Comparison of ENCODE assay signal across 7 mouse cellular contexts in genomic region chr5:100636794-100637544, GRCm38 (mm10). TPM values are rescaled to one million over a fixed set of nuclear protein-coding genes. Genes with fewer than 3 reads are reported as not detected.
DNase-seq lines count a peak whose midpoint lies in the region; ATAC-seq and TF ChIP-seq lines count a peak whose summit lies in the region.

No protein-coding gene starts in this region.

- H3K4me1 ChIP-seq in CH12.LX (ENCODE audit: control insufficient read depth in 1 of 2, insufficient read depth in 2 of 2): peaks cover 27 to 67% of the 10 kb centered on the region in 2 experiments
- H3K4me1 ChIP-seq in heart, embryonic 16.5 days (ENCODE audit: control insufficient read depth, insufficient read depth, low read length): no peaks in the 10 kb centered on the region
- peaks cover 15% of the 10 kb centered on the region for H3K4me1 ChIP-seq in lung, adult 2 months (ENCODE audit: control insufficient read depth, insufficient read depth, low read length)
- no peaks in the 10 kb centered on the region for H3K4me1 ChIP-seq in testis, adult 2 months (ENCODE audit: control insufficient read depth, insufficient read depth, low read length)
- H3K4me1 ChIP-seq in forebrain, embryonic 15.5 days: no peaks in the 10 kb centered on the region

- in situ Hi-C loops in CH12.LX (cut with MboI; ENCODE audit: low pct_ligation_motif_present, low pct_unique_long_range_greater_than_20kb, low sequenced_read_pairs): no loop called here

- no peaks in the 10 kb centered on the region for H3K36me3 ChIP-seq in CH12.LX (replicated peaks in 1 of 2; ENCODE audit: control insufficient read depth in 1 of 2, insufficient read depth in 1 of 2, low read length in 1 of 2)
- no peaks in the 10 kb centered on the region for H3K36me3 ChIP-seq in heart, embryonic 16.5 days (ENCODE audit: control insufficient read depth, insufficient read depth)
- H3K36me3 ChIP-seq in testis, adult 2 months (ENCODE audit: control insufficient read depth, insufficient read depth, low read length): no peaks in the 10 kb centered on the region
- no peaks in the 10 kb centered on the region for H3K36me3 ChIP-seq in forebrain, embryonic 15.5 days

- H3K27me3 ChIP-seq in CH12.LX (replicated peaks): no peaks in the 10 kb centered on the region
- no peaks in the 10 kb centered on the region; the same call in 1 of the 2 replicates for H3K27me3 ChIP-seq in heart, embryonic 16.5 days (ENCODE audit: control insufficient read depth, insufficient read depth, low read length)
- H3K27me3 ChIP-seq in testis, adult 2 months (ENCODE audit: control insufficient read depth, insufficient read depth, low read length): no peaks in the 10 kb centered on the region
- no peaks in the 10 kb centered on the region for H3K27me3 ChIP-seq in forebrain, embryonic 15.5 days

- H3K27ac ChIP-seq in CH12.LX (ENCODE audit: insufficient read depth, low read depth): no peak overlapping the region
- peak overlapping the region; percentile 5; the same call in 1 of the 2 replicates for H3K27ac ChIP-seq in heart, embryonic 16.5 days (ENCODE audit: low read length)
- peak overlapping the region; percentile 47 for H3K27ac ChIP-seq in testis, adult 2 months (ENCODE audit: control insufficient read depth, insufficient read depth, low read depth, low read length)
- no peak overlapping the region for H3K27ac ChIP-seq in forebrain, embryonic 15.5 days (replicated peaks)

- no peak for TF ChIP-seq POLR2A in CH12.LX (IDR thresholded peaks at IDR 0.05; ENCODE audit: low read depth, low read length)
- TF ChIP-seq POLR2A in lung, adult 2 months (IDR thresholded peaks at IDR 0.05; ENCODE audit: borderline replicate concordance, extremely low read depth, low read depth, low read length): peak; percentile 20; the same call in 1 of the 2 replicates
- TF ChIP-seq POLR2A in testis, adult 2 months (IDR thresholded peaks at IDR 0.05; ENCODE audit: control insufficient read depth, low read depth, low read length): no peak

- peak overlapping the region; percentile 87 for H3K4me2 ChIP-seq in CH12.LX (ENCODE audit: insufficient read depth, low read depth, poor library complexity, severe bottlenecking)
- H3K4me2 ChIP-seq in heart, embryonic 16.5 days (ENCODE audit: low read depth, low read length): no peak overlapping the region
- no peak overlapping the region for H3K4me2 ChIP-seq in forebrain, embryonic 15.5 days (replicated peaks)

- WGBS in heart, embryonic 16.5 days: 57% methylated on average over 8 of the region's 8 CpGs
- WGBS in lung, adult 2 months: 21% methylated on average over 8 of the region's 8 CpGs
- 76% methylated on average over 8 of the region's 8 CpGs for whole genome bisulfite sequencing in forebrain, embryonic 15.5 days

- no peak overlapping the region for H3K9ac ChIP-seq in CH12.LX (ENCODE audit: insufficient read depth, low read depth)
- peak overlapping the region; percentile 3; the same call in 1 of the 2 replicates for H3K9ac ChIP-seq in heart, embryonic 16.5 days (ENCODE audit: low read length)
- no peak overlapping the region for H3K9ac ChIP-seq in forebrain, embryonic 15.5 days (replicated peaks)

- no peaks in the 10 kb centered on the region for H3K79me2 ChIP-seq in CH12.LX (replicated peaks; ENCODE audit: control insufficient read depth, extremely low read depth, insufficient read depth, poor library complexity, severe bottlenecking)

- TF ChIP-seq RAD21 in CH12.LX (IDR thresholded peaks at IDR 0.05; ENCODE audit: low read depth, low read length): no peak

- DNase-seq in CH12.LX (ENCODE audit: extremely low read depth) (no peak), adipocyte (ENCODE audit: low spot score) (peak; percentile 85)
- DNase-seq in lung, adult 2 months: peak; percentile 32
- no peak for DNase-seq in right cerebral cortex, postnatal 10 days (ENCODE audit: low spot score in 2 of 2)

- H3K9me3 ChIP-seq in CH12.LX (replicated peaks; ENCODE audit: low read length): peaks cover 3% of the 10 kb centered on the region
- no peaks in the 10 kb centered on the region for H3K9me3 ChIP-seq in heart, embryonic 16.5 days (replicated peaks; ENCODE audit: control insufficient read depth, low read length)
- H3K9me3 ChIP-seq in forebrain, embryonic 15.5 days: no peaks in the 10 kb centered on the region

- 0 out of 2 replicates have a peak, but pooled peaks have one; percentile 4 for ATAC-seq in heart, embryonic 16.5 days (replicated peaks; ENCODE audit: extremely low read depth, insufficient read depth, low FRiP score)
- ATAC-seq in forebrain, embryonic 15.5 days (replicated peaks): no peak

- TF ChIP-seq CTCF in CH12.LX (conservative IDR thresholded peaks at IDR 0.05 in 1 of 2, IDR thresholded peaks at IDR 0.05 in 1 of 2; ENCODE audit: low read depth in 2 of 2, low read length in 2 of 2): no peak
- TF ChIP-seq CTCF in lung, adult 2 months (IDR thresholded peaks at IDR 0.05; ENCODE audit: insufficient read depth, low read length): no peak
- no peak for TF ChIP-seq CTCF in testis, adult 2 months (IDR thresholded peaks at IDR 0.05; ENCODE audit: control insufficient read depth, insufficient read depth, insufficient replicate concordance, low read depth, low read length)

- no peak for TF ChIP-seq EP300 in CH12.LX (IDR thresholded peaks at IDR 0.05; ENCODE audit: low read length)

- dilution Hi-C loops in CH12.LX (cut with MboI; ENCODE audit: extremely low pct_ligation_motif_present, extremely low pct_unique_long_range_greater_than_20kb, low sequenced_read_pairs): no loop called here

- no peak overlapping the region for H3K4me3 ChIP-seq in CH12.LX (replicated peaks in 1 of 3; ENCODE audit: low read depth in 2 of 3, low read length in 2 of 3, poor library complexity in 1 of 3)
- H3K4me3 ChIP-seq in heart, embryonic 16.5 days (ENCODE audit: low read length): no peak overlapping the region
- H3K4me3 ChIP-seq in lung, adult 2 months (replicated peaks; ENCODE audit: extremely low read depth, low read depth, low read length): no peak overlapping the region
- H3K4me3 ChIP-seq in testis, adult 2 months (ENCODE audit: control insufficient read depth, low read depth, low read length): no peak overlapping the region
- no peak overlapping the region for H3K4me3 ChIP-seq in forebrain, embryonic 15.5 days

TF ChIP-seq in CH12.LX, 34 proteins besides CTCF, POLR2A, EP300 and RAD21:
- TF ChIP-seq CHD2 (IDR thresholded peaks at IDR 0.05; ENCODE audit: low read length): no peak
- no peak for TF ChIP-seq ZNF384 (IDR thresholded peaks at IDR 0.05; ENCODE audit: low read depth, low read length)

RNA-seq across cellular contexts. Expression of gene Coq2, which starts 38.0 kb away (rescaled TPM):
- total RNA-seq in CH12.LX (2012; rRNA removed): 49.1 and 53.9 TPM in 2 replicates
- total RNA-seq in CH12.LX (2014; rRNA removed): 50.1 and 51.0 TPM in 2 replicates
- polyA plus RNA-seq in CH12.LX (2012; ENCODE audit: insufficient read length, low read depth): 50.9 and 56.5 TPM in 2 replicates
- 73.2 TPM in 2 replicates for polyA plus RNA-seq in heart, embryonic 16.5 days (2015; fragmentation: Nextera tagmentation; extraction: Ambion mirVana)
- 67.7 and 97.9 TPM in 2 replicates for polyA plus RNA-seq in lung, adult 2 months (2012; rRNA removed)
- polyA plus RNA-seq in testis, adult 2 months (2012; rRNA removed): 19.5 and 21.4 TPM in 2 replicates
- polyA plus RNA-seq in forebrain, embryonic 15.5 days (2015; fragmentation: Nextera tagmentation; extraction: Ambion mirVana): 44.1 and 46.2 TPM in 2 replicates

Comparison
In these comparisons a context has a peak if more than half of its experiments do, and no peak if none do; other contexts are left out.
1. DNase-seq: peak in adipocyte (single experiment) and lung, adult 2 months (single experiment); none in CH12.LX (single experiment) and right cerebral cortex, postnatal 10 days (0 of 2).
2. H3K27ac ChIP-seq: peak in heart, embryonic 16.5 days (single experiment) and testis, adult 2 months (single experiment); none in CH12.LX (single experiment) and forebrain, embryonic 15.5 days (single experiment).